Mouse (Mus musculus) liver, embryonic 11.5 days (tissue): ENCODE data around the gene Fcmr. TPM values are rescaled to one million over a fixed set of nuclear protein-coding genes. Genes with fewer than 3 reads are reported as not detected.

Source experiments
- ATAC-seq: fragments of 200-750 bp; cut with Nextera tagmentation; replicated peaks from 2 replicates; pipeline ENCODE4 v1.8.0; 2017; ENCODE audit warnings: moderate number of reproducible peaks, mild to moderate bottlenecking, moderate TSS enrichment, moderate library complexity; ENCODE audit not compliant: low FRiP score
- DNase-seq: peaks from one replicate; pipeline ENCODE4 v3.0.0-alpha.2; 2017; ENCODE audit warnings: low spot score
- H3K27ac ChIP-seq: fragments of 300-500 bp; sonication (generic); 2 replicates; pipeline ENCODE4 v1.5.1; 2014; ENCODE audit warnings: mild to moderate bottlenecking, low read depth, low read length, control low read depth
- H3K27me3 ChIP-seq: fragments of 300-500 bp; sonication (generic); replicated peaks from 2 replicates; pipeline ENCODE4 v1.6.1; 2014; ENCODE audit warnings: low read length, mixed read lengths; ENCODE audit not compliant: control insufficient read depth, insufficient read depth
- H3K36me3 ChIP-seq: fragments of 300-500 bp; sonication (generic); 2 replicates; pipeline ENCODE4 v1.6.1; 2014; ENCODE audit warnings: mild to moderate bottlenecking, low read length, moderate library complexity, mixed read lengths; ENCODE audit not compliant: control insufficient read depth, insufficient read depth
- H3K4me1 ChIP-seq: fragments of 300-500 bp; sonication (generic); replicated peaks from 2 replicates; pipeline ENCODE4 v1.6.1; 2014; ENCODE audit warnings: low read length, mixed read lengths; ENCODE audit not compliant: control insufficient read depth, insufficient read depth
- H3K4me2 ChIP-seq: fragments of 300-500 bp; sonication (generic); 2 replicates; pipeline ENCODE4 v1.6.1; 2014; ENCODE audit warnings: mild to moderate bottlenecking, control low read depth, moderate library complexity
- H3K4me3 ChIP-seq: fragments of 300-500 bp; sonication (generic); 2 replicates; pipeline ENCODE4 v1.5.1; 2014; ENCODE audit warnings: low read depth, low read length, control low read depth
- H3K9ac ChIP-seq: fragments of 300-500 bp; sonication (generic); 2 replicates; pipeline ENCODE4 v1.6.1; 2014; ENCODE audit warnings: low read depth, low read length, control low read depth
- H3K9me3 ChIP-seq: fragments of 300-500 bp; sonication (generic); 2 replicates; pipeline ENCODE4 v1.6.1; 2016; ENCODE audit warnings: low read length, inconsistent platforms, mixed read lengths; ENCODE audit not compliant: control insufficient read depth
- WGBS: fragments of 180-500 bp; shearing (Covaris S2); extraction: QIAGEN DNeasy Blood & Tissue Kit; methylation state at CpG from one replicate; pipeline ENCODE4 v1.1.7; 2014; 5-methylcytosine and 5-hydroxymethylcytosine counted together
- polyA plus RNA-seq: library from polyadenylated mRNA; unstranded; fragments of >200 nt; fragmentation: Nextera tagmentation; extraction: Ambion mirVana; gene quantifications from 2 replicates; pipeline ENCODE4 v1.2.1, GENCODE M21; 2014

Fcmr gene
- polyA plus RNA-seq, result not detected in 2 replicates

- no peak for ATAC-seq
- H3K27me3 ChIP-seq, result no peaks in the 10 kb centered on the region
- no peaks in the 10 kb centered on the region for H3K4me1 ChIP-seq
- no peaks in the 10 kb centered on the region for H3K36me3 ChIP-seq
- no peak within 1 kb of the TSS for H3K4me2 ChIP-seq
- no peaks in the 10 kb centered on the region for H3K9me3 ChIP-seq
- no peak within 1 kb of the TSS for H3K9ac ChIP-seq
- 77% methylated on average over 7 of the region's 7 CpGs for WGBS
- H3K27ac ChIP-seq, result no peak within 1 kb of the TSS
- DNase-seq, result no peak
- no peak within 1 kb of the TSS for H3K4me3 ChIP-seq
Measured at GRCm38 (mm10) chr1:130865541-130866221, at the start of gene Fcmr. Gene Fcmr, plus strand, starts transcription at chr1:130865669.

- no peak overlapping the region for H3K9ac ChIP-seq
- no peak overlapping the region for H3K27ac ChIP-seq
- H3K27me3 ChIP-seq, result no peaks in the 10 kb centered on the region
- no peaks in the 10 kb centered on the region for H3K9me3 ChIP-seq
- no peak for ATAC-seq
- H3K4me1 ChIP-seq, result no peaks in the 10 kb centered on the region
- WGBS, result 53% methylated on average over 1 of the region's 1 CpGs
- DNase-seq, result no peak
- H3K4me2 ChIP-seq, result no peak overlapping the region
- no peak overlapping the region for H3K4me3 ChIP-seq
- no peaks in the 10 kb centered on the region for H3K36me3 ChIP-seq
Measured at GRCm38 (mm10) chr1:130819737-130820136, 45.7 kb upstream of the Fcmr start.

GRCm38 (mm10) chr1:130820316-130821148 is 44.9 kb upstream of the Fcmr start:
- no peak for DNase-seq
- H3K4me3 ChIP-seq, result no peak overlapping the region
- no peaks in the 10 kb centered on the region for H3K27me3 ChIP-seq
- H3K27ac ChIP-seq, result no peak overlapping the region; the same call in 1 of the 2 replicates
- H3K4me1 ChIP-seq, result no peaks in the 10 kb centered on the region
- H3K9me3 ChIP-seq, result no peaks in the 10 kb centered on the region
- no peaks in the 10 kb centered on the region for H3K36me3 ChIP-seq
- no peak overlapping the region for H3K9ac ChIP-seq
- WGBS, result 81% methylated on average over 7 of the region's 7 CpGs
- H3K4me2 ChIP-seq, result no peak overlapping the region
- no peak for ATAC-seq

GRCm38 (mm10) chr1:130821149-130821471 is 44.4 kb upstream of the Fcmr start:
- Histone ChIP-seq H3K27ac (peak overlapping the region; percentile 44; the same call in 1 of the 2 replicates), H3K4me3 (no peak overlapping the region), H3K27me3 (no peaks in the 10 kb centered on the region), H3K4me2 (no peak overlapping the region), H3K9ac (no peak overlapping the region), H3K4me1 (no peaks in the 10 kb centered on the region), H3K36me3 (no peaks in the 10 kb centered on the region), H3K9me3 (no peaks in the 10 kb centered on the region)
- 86% methylated on average over 2 of the region's 2 CpGs for WGBS
- DNase-seq, result no peak
- ATAC-seq, result no peak

- Histone ChIP-seq H3K4me3 (no peak overlapping the region), H3K36me3 (no peaks in the 10 kb centered on the region), H3K4me2 (no peak overlapping the region), H3K9ac (no peak overlapping the region), H3K27ac (peak overlapping the region; percentile 44), H3K4me1 (no peaks in the 10 kb centered on the region), H3K27me3 (no peaks in the 10 kb centered on the region), H3K9me3 (no peaks in the 10 kb centered on the region)
- DNase-seq (no peak), ATAC-seq (peak; percentile 64)
- 64% methylated on average over 9 of the region's 9 CpGs for WGBS
Measured at GRCm38 (mm10) chr1:130821911-130822625, 43.4 kb upstream of the Fcmr start.

- H3K9ac ChIP-seq, result no peak within 1 kb of the TSS
- no peaks in the 10 kb centered on the region for H3K27me3 ChIP-seq
- H3K27ac ChIP-seq, result no peak within 1 kb of the TSS
- ATAC-seq, result no peak
- peaks cover 6% of the 10 kb centered on the region; the same call in 1 of the 2 replicates for H3K4me1 ChIP-seq
- no peak within 1 kb of the TSS for H3K4me3 ChIP-seq
- no peak within 1 kb of the TSS for H3K4me2 ChIP-seq
- no peak for DNase-seq
- no peaks in the 10 kb centered on the region for H3K9me3 ChIP-seq
- H3K36me3 ChIP-seq, result no peaks in the 10 kb centered on the region
- WGBS, result 81% methylated on average over 5 of the region's 5 CpGs
Measured at GRCm38 (mm10) chr1:130826448-130826847, 39.0 kb upstream of the Fcmr start, which contains the start of gene Pigr. Gene Pigr, plus strand, starts transcription at chr1:130826684.

- Histone ChIP-seq H3K4me3 (no peak overlapping the region), H3K9me3 (no peaks in the 10 kb centered on the region), H3K4me1 (peaks cover 6% of the 10 kb centered on the region; the same call in 1 of the 2 replicates), H3K4me2 (no peak overlapping the region), H3K27me3 (no peaks in the 10 kb centered on the region), H3K9ac (no peak overlapping the region), H3K36me3 (no peaks in the 10 kb centered on the region), H3K27ac (no peak overlapping the region)
- DNase-seq (no peak), ATAC-seq (no peak)
- WGBS, result 86% methylated on average over 4 of the region's 4 CpGs
Measured at GRCm38 (mm10) chr1:130828656-130829055, 36.8 kb upstream of the Fcmr start.

- Histone ChIP-seq H3K4me1 (peaks cover 6% of the 10 kb centered on the region; the same call in 1 of the 2 replicates), H3K9me3 (no peaks in the 10 kb centered on the region), H3K36me3 (no peaks in the 10 kb centered on the region), H3K27ac (no peak overlapping the region), H3K27me3 (no peaks in the 10 kb centered on the region), H3K9ac (no peak overlapping the region), H3K4me2 (no peak overlapping the region), H3K4me3 (no peak overlapping the region)
- no peak for DNase-seq
- 50% methylated on average over 8 of the region's 8 CpGs for WGBS
- no peak for ATAC-seq
Measured at GRCm38 (mm10) chr1:130829906-130830830, 35.3 kb upstream of the Fcmr start.
